Mouse (Mus musculus): ENCODE results near the gene Fgfr2.

DNA sequence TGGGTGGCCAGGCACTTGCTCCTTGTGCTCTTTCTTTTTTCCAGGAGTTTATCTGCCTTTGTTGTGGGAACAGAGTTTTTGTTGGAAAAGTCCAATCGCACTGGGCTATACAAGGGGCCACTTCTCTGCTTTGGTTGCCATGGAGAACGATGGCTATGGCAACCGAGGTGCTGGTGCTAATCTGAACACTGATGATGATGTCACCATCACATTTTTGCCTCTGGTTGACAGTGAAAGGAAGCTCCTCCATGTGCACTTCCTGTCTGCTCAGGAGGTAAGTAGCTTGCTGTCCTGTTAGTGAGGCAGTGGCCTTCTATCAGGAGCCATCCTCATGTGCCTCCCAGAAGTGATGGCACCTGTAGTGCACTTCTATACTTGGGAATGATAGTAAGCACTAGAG lies 140.5 kb downstream of the Fgfr2 start:
- no peak for TF ChIP-seq CTCF (IDR thresholded peaks at IDR 0.05; ENCODE audit: insufficient read depth, low read length)
- TF ChIP-seq POLR2A (IDR thresholded peaks at IDR 0.05; ENCODE audit: borderline replicate concordance, extremely low read depth, low read depth, low read length): no peak
